Mouse (Mus musculus) lung, postnatal 10 days (tissue): Measurements from ENCODE around the gene Srgap1.

Source experiments
- DNase-seq: peaks from one replicate; pipeline ENCODE4 v3.0.0; 2021

The Srgap1 gene

DNA sequence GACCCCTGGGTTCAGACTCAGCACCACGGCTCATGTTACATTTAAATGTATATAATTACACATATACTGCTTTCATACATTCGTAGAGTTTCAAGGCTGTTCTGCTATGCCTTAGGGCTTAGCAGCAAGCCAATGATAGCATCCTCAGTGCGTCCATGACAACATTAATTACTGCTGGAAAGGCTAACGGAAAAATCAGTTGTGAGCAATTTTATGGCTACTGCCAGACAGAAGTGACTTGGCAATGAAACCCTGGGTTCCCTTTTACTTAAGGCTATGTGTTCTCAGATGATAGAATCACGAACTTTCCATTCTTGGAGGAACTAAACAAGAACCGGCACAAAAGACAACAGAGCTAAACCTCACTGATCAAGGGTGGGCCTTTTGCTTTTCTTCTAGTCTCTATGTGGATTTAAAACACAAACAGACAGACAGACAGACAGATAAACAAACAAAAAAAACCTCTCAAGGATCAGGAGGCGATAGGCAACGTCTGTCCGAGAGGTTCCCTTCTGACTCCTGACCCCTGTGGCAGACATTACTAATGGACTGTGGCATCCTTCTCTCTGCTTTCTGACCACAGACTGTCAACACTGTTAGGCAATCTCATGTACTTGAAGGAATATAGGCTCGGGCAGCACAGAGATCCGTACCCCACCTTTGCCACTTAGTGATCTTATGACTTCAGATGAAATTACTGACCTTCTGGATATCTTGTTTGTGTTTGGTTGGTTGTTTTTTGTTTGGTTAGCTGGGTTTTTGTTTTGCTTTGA, 85.8 kb downstream of the Srgap1 start:
- peak; percentile 55 for DNase-seq

GRCm38 (mm10) chr10:121958741-121959140, 88.4 kb downstream of the Srgap1 start:
- no peak for DNase-seq

- no peak for DNase-seq
Measured at GRCm38 (mm10) chr10:121956505-121956904, 90.6 kb downstream of the Srgap1 start.

DNA sequence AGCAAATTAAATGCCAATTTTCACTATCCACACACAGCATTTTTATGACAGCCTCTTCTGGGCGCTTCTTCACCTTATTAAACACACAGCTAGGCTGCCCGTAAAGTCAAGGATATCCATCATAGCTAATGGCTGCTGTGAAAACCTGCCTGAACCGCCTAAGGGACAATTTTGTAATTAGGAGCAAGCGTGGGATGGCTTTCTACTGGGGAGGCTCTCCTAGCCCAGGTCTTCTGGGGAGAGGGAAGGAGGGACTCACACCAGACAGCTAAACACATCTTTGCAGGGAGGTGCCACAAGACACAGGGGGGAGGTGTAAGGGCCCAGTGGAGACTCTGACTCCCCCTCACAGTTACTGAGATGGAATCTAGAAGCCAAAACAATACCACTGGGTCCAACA, 91.4 kb downstream of the Srgap1 start:
- DNase-seq = no peak

DNA sequence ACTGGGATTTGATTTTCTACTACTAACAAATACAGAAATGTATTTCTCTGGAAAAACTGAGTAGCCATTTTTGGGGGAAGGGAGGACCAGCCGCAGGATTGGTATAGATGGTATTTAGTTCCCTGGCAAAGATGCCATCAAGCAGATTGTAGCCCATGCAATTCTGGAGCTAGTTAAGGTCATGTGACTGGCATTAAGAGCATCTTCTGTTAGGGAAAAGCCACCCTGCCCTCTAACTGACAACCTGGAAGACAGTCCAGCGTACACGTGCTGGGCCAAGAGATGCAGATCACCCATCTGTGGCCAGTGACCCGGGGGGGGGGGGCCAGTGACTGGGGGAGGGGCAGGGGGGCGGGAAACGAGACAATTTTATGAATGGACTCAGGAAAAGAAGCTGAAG, 92.2 kb downstream of the Srgap1 start:
- no peak for DNase-seq

DNA sequence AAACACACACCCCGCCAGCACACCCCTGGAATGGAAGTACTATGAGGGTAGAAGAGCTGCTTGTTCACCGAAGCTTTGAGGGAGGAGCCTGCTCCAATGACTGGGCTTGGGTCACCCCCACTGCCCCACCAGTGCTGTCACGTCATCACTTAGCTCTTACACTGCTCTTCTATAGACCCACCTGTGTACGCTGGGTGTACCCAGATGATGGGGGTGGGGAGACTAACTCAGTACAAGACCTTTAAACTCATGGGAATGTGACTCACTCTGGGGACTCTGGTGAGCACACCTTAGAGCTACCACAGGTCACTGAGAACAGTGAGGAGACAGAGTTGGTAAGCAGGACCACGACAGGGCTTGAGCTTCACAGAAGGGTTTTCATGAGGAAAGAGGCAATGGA, 94.1 kb downstream of the Srgap1 start:
- no peak for DNase-seq

GRCm38 (mm10) chr10:121946173-121946572, 100.9 kb downstream of the Srgap1 start:
- peak; percentile 37 for DNase-seq

DNA sequence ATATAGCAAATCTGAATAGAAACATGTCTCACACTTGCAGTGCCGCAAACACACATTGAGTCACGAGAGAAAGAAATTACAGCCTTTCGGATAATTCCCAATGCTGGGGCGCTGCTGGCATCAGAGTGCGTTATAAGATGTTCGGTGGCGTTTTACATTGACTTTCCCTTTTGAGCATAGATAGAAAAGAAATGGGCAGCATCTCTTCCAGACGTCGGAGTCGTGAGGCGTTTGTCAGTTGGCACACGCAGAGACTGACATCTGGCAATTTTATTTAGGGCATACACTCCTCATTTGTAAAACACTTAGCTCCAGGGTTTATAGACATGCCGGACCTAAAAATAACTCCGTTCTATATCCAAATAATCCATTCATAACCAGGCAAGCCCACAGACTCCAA, 115.2 kb downstream of the Srgap1 start:
- DNase-seq = no peak

DNA sequence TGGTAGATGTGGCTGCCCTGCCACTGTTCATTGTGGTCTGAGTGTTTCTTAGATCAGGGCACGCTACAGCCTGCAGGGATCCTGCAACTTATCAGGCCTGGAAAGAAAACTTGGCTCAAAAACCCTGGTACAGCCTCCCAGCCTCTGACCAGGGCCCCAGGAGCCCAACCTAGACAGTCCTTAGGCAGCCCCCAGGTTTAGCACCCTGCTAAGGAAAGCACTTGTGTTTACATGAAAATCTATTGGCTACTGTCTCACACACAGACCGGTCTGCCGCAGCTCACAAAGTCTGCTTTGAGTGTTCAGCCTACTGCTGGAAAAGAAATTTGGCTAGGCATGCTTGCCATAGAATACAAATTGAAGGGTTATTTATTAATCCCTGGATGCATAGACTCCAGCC, 121.0 kb downstream of the Srgap1 start:
- no peak for DNase-seq

GRCm38 (mm10) chr10:121919016-121919415, 128.1 kb downstream of the Srgap1 start:
- DNase-seq = no peak

DNA sequence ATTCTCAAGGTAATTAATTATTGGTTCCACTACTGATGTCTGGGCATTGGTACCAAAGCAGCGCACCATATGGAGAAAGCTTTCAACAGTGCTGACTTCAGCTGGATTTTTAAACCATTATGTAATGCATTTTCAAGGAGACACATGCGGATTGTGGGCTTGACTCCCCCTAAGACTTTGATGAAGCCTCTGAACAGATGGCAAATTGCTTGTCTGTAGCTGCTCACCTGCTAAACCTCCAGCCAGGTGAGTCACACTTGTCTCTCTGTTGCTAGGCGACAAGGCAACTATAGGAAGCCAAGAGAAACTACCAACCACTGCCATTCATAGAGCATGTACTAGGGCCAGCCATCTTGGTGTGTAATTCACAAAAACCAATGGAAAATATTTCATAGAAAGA, 128.5 kb downstream of the Srgap1 start:
- DNase-seq = no peak

DNA sequence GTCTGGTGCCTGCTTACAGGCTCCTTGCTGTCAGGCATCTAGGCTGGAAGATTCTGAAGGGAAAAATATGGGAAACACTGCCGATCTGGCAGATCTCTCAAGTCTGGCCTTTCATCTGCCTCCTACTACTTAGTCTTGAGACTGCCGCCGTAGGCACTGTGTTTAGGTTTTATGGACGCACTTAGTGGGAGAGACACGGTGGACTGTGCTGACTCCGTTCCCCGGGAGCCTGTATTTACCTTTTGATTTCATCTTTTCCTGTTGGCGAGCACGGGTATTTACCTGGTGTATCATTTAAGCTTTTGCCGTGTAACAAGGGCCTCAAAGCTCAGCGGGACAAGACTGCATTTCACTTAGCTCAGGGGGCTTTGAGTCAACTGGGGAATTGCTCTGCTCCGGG, 131.6 kb downstream of the Srgap1 start:
- no peak for DNase-seq

- DNase-seq = peak; percentile 24
Measured at GRCm38 (mm10) chr10:121904137-121904536, 143.0 kb downstream of the Srgap1 start.

GRCm38 (mm10) chr10:121902651-121903050, 144.5 kb downstream of the Srgap1 start:
- DNase-seq = no peak

- DNase-seq = no peak
Measured at GRCm38 (mm10) chr10:121900772-121901171, 146.3 kb downstream of the Srgap1 start.

GRCm38 (mm10) chr10:121899706-121900105, 147.4 kb downstream of the Srgap1 start:
- DNase-seq = no peak

DNA sequence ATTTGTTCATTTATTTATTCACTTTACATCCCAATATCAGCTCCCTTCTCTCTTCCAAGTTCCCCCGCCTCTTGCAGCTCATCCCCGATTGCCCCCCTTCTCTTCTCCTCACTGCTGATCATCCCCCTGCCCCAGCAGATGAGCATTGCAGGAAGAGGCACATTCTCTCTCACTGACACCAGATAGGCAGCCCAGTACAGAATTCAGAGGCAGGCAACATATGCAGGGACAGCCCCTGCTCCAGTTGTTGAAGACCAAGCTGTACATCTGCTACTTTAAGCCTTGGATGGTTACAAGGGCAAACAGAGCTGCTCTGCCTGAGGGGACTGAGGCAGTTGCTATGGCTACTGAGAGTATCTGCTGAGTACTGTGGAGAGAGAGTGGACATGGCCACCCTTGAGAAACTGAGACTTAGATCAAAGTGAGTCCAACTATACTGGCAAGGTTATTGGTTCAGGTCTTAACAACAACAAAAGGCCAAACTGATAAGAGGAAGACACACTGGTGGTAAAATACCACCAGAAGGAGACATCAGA, 149.2 kb downstream of the Srgap1 start:
- no peak for DNase-seq

DNA sequence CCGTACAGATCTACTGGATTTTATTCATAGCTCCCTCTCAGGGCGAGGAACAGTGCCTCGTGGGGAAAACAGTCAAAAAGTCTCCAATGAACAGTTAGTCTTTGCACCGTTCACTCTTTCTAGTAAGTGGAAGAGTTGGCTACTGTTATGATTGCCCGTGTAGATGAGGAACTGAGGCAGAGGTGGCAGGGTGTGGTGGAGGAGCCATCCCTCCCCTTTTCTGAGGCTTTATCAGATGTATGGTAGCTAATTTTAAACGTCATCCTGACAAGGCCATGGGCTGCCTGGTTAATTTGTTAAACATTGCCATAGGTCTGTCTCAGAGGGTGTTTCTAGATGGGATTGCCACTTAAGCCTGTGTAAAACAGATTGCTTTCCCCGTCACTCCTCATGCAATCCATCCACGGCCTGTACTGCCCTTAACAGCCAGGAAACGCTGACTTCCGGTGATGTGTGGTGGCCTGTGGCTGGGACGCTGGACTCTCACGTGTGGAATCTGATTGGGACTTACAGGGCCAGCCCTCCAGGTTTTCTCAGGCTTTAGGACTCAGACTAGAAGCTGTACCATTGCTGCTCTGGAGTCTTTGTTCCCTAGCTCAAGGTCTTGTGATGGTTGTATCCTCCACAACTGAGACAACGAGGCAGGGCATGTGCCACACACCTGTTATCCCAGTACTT, 155.6 kb downstream of the Srgap1 start:
- DNase-seq = no peak

- no peak for DNase-seq
Measured at GRCm38 (mm10) chr10:121890061-121890460, 157.1 kb downstream of the Srgap1 start.

DNA sequence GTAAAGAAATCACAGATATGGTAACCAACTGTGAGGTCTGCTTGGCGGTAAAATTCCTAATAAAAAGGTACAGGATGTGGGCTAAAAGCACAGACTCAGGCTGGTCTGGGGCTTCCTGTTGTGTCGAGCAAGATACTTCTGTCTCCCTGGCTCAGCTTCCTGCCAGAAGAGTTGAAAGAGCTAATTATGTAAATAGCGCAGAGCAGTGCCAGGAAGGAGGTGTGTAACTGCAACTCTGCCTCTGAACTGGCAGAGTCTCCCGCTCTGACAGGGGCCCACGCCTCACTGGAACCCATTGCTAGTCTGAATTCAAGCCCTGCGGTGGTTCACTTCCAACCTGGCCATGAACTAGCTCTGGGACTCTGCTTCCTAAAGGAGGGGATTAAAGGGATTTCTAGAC, 160.3 kb downstream of the Srgap1 start:
- peak; percentile 52 for DNase-seq

GRCm38 (mm10) chr10:121885512-121886218, 161.4 kb downstream of the Srgap1 start:
- no peak for DNase-seq

- no peak for DNase-seq
Measured at GRCm38 (mm10) chr10:121882461-121882860, 164.7 kb downstream of the Srgap1 start.

- DNase-seq = no peak
Measured at GRCm38 (mm10) chr10:121878855-121879254, 168.3 kb downstream of the Srgap1 start.

- DNase-seq = no peak
Measured at GRCm38 (mm10) chr10:121877906-121878305, 169.2 kb downstream of the Srgap1 start.
